ENCODE assay signal across 13 mouse cellular contexts in the genomic region with DNA sequence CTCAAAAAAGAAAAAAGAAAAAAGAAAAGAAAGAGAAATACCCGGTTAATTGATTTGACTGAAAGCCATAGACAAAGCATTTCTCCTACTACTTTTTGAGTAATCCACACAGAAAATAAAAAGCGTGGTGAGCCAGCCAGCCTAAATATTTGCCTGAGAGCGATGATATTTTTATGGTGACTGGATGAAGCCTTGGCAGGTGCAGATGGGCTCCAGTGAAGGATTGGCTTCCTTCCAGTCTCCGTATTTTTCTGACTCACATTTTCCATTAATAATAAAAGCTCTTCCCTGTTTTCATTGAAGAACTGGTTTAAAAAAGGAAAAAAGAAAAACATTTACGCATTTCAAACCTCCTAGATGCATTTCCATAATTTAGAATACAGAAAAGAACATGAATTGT.
DNase-seq lines count a peak whose midpoint lies in the region; ATAC-seq and TF ChIP-seq lines count a peak whose summit lies in the region.
"Had no signal": no experiment of that assay in that cellular context is flagged by ENCODE, and none has a peak within 500 bp of the region (broad histone marks: within the 10 kb centered on the region; RNA-seq: fewer than 3 reads in every experiment).

No protein-coding gene starts in this region.

- H3K27me3 ChIP-seq in liver, adult 2 months (ENCODE audit: control insufficient read depth, insufficient read depth, low read length), result no peaks in the 10 kb centered on the region
- no peaks in the 10 kb centered on the region for H3K27me3 ChIP-seq in Patski
- H3K27me3 ChIP-seq: heart, embryonic 15.5 days; kidney, embryonic 15.5 days had no signal

- peaks cover 6% of the 10 kb centered on the region for H3K4me1 ChIP-seq in liver, adult 2 months (ENCODE audit: control insufficient read depth, insufficient read depth, low read length)
- H3K4me1 ChIP-seq: kidney, embryonic 15.5 days had no signal

- H3K36me3 ChIP-seq in liver, adult 2 months (ENCODE audit: control insufficient read depth, insufficient read depth, low read length), result peaks cover 3% of the 10 kb centered on the region; the same call in 1 of the 2 replicates
- H3K36me3 ChIP-seq: kidney, embryonic 15.5 days had no signal

- H3K4me3 ChIP-seq in gastrocnemius, adult 2 months, result no peak overlapping the region
- H3K4me3 ChIP-seq in liver, adult 2 months (ENCODE audit: insufficient read depth, low read depth, low read length), result no peak overlapping the region
- H3K4me3 ChIP-seq: heart, embryonic 15.5 days; kidney, embryonic 15.5 days had no signal

- WGBS in liver, adult 2 months, result 72% methylated on average over 5 of the region's 5 CpGs

- H3K79me2 ChIP-seq in liver, adult 2 months (ENCODE audit: control insufficient read depth, insufficient read depth, low read length), result no peaks in the 10 kb centered on the region

- H3K9ac ChIP-seq in liver, adult 2 months (ENCODE audit: low read depth, low read length), result no peak overlapping the region
- H3K9ac ChIP-seq: heart, embryonic 15.5 days; kidney, embryonic 15.5 days; liver, postnatal 0 days had no signal

- intact Hi-C loops in gastrocnemius, adult 2 months (cut with DNase I), result no loop called here

- TF ChIP-seq POLR2A in liver, adult 2 months (IDR thresholded peaks at IDR 0.05; ENCODE audit: extremely low read depth, insufficient read depth, low read length), result no peak

- POLR2A ChIA-PET in Patski (lab: Charles Lee), result no interaction called here

- no peak for ATAC-seq in Patski
- ATAC-seq: hindbrain, embryonic 16.5 days; liver, postnatal 0 days had no signal

- peak overlapping the region; percentile 48; the same call in 1 of the 2 replicates for H3K27ac ChIP-seq in gastrocnemius, adult 2 months
- H3K27ac ChIP-seq in liver, adult 2 months (replicated peaks; ENCODE audit: insufficient read depth, low read depth, low read length), result no peak overlapping the region
- H3K27ac ChIP-seq: heart, embryonic 15.5 days; kidney, embryonic 15.5 days had no signal

- DNase-seq in gastrocnemius, adult 2 months, result peak; percentile 20
- DNase-seq in gastrocnemius, postnatal 4 days (ENCODE audit: low spot score in 2 of 2), result no peak
- peak; percentile 14 for DNase-seq in liver, adult 2 months (ENCODE audit: extremely low read depth, low read depth, low spot score)
- DNase-seq in liver, result no peak
- DNase-seq in Patski (ENCODE audit: low read depth, low spot score), result peak; percentile 24
- DNase-seq in layer of hippocampus, adult 9-11 months, result peak; percentile 55
- DNase-seq in ovary, postnatal 14 days (ENCODE audit: low spot score), result no peak
- DNase-seq: cerebellum, adult 8-10 months; liver, postnatal 0 days; retina, postnatal 1 day had no signal

- in situ Hi-C loops in Patski (cut with MboI; ENCODE audit: low pct_unique_long_range_greater_than_20kb), result no loop called here

- CTCF ChIA-PET in Patski (lab: Charles Lee), result interaction anchor here (1.4 kb wide), 1 partner anchor 8 kb away, joined by 3 read pairs; no protein-coding TSS in a partner anchor

- no peak for TF ChIP-seq CTCF in gastrocnemius, adult 2 months (IDR thresholded peaks at IDR 0.05)
- TF ChIP-seq CTCF in liver, adult 2 months (IDR thresholded peaks at IDR 0.05; ENCODE audit: low read depth, low read length), result no peak
- TF ChIP-seq CTCF in Patski (IDR thresholded peaks at IDR 0.05), result no peak

Comparison
In these comparisons a context has a peak if more than half of its experiments do, and no peak if none do; other contexts are left out.
1. DNase-seq: peak in gastrocnemius, adult 2 months (single experiment), liver, adult 2 months (single experiment), Patski (single experiment) and layer of hippocampus, adult 9-11 months (single experiment); none in gastrocnemius, postnatal 4 days (0 of 2), liver (single experiment) and ovary, postnatal 14 days (single experiment).